Mouse (Mus musculus): ENCODE measurements around the gene Mbip.
A peak's percentile ranks its signal among the peaks of the same experiment; 100 is the strongest.

Mbip gene

DNA sequence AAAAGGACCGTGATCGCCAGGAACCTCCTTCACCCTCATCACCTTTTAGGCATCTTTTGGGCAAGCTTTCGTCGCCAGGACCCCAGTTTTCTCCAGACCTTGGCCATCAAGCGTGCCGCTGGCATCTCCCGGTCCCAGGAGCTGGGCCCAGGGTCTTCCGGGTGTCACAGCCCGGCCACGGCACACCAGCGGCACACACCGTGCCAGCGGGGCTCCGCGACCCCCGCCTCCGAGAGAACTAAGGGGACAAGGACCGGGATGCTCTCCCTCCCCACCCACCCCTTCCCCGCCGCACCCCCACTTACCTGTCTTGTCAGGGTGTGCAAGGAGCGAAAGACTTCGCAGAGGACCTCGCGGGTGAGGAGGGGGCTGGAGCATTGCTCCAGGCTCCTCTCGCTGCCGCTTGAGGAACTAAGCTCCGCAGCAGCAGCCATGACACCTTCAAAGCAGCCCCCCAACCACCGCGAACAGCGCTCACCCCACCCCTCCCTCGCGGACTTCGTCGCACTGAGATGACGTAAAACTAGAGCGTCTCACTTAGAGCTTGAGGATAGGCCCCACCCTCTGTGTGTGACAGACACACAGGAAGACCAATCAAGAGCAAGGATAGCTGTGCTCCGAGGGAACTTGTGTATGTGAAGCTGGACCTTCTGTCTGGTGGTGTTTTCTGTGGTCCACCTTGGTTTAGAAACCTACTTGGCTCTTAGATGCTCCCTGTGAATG lies at the start of gene Mbip:
Gene Mbip, minus strand, starts transcription at position 528 of the 723 bp plus-strand sequence.
- DNase-seq (ENCODE audit: low spot score), result peak; percentile 99

DNA sequence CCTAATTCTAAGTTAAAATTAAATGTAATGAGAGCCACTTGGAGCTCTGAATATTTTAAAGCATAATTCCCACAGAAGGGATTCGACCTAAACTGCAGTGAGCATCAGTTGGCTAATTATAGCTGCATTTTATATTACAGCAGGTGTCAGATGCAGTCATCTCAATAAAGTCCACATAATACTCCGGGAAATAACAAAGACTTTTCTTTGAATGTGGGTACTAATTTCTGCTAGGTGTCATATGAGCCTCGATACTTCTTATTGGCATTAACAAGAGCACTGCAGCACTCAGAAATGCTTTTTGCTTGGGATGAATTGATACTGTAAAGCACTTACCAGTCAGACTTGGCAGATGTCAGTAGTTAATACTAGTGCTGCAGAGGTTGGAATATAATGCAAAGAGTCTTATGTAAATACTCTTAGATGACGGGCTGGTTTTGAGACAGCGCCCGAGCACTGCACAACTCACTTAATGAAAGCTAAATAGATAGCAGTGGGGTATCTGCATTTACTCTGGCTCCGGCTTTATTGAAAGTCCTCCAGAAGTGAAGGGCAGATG lies 42.0 kb upstream of the Mbip start:
- DNase-seq (ENCODE audit: low spot score), result no peak

DNA sequence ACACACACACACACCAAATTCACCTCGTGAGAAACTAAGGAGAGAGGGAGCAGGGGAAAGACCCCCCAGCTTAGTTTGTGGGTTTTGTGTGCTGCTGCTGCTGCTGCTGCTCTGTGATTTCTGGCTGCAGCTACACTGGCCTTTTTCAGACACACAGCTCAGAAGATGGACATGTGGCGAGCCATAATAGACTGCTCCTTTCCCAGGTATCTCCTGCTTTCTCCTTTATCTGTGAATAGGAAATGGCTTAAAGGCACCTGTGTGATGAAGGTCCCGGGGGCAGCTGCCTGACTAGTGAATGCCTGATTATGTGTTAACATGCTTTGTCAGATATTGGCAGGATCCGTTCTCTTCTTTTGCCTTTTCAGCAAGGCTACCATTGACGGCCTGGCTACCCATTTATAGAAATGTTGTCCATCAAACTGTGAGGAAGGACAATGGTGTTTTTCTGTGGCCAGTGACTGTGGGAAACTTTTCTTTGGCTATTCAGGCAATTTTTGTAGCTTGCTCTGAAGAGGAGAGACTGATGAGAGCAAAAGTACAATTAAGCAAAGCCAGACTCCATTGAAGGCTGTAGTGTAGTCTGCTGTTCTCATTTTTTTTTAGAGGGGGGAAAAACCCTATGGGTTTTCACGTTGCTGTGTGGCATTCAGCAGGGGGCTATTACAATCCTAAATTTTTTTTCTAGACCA lies 41.4 kb upstream of the Mbip start:
- no peak for DNase-seq (ENCODE audit: low spot score)

DNA sequence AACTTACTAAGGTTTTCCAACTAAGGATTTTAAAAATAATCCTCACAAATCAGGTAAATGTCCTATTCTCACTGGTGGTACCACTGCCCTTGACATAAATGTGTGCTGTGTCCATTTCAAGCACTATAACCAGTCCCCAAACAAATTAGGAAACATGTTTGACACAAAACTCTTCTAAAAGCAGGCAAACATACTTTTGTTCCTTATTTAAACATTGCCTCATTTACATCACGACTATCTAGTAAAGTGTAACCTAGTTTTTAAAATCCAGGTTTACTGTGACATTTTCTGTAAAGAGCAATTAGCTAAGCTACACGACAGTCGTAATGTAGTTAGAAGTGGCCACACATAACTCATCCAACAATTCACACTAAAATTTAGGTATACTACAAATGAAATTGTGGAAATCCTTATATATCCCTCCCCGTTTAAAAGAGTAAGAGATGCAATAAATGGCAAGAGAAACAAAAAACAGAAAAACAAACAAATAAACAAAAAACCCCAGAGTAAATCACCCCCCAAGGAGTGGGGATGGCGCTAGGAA lies 851 bp downstream of the Mbip start:
- peak; percentile 15 for DNase-seq (ENCODE audit: low spot score)

DNA sequence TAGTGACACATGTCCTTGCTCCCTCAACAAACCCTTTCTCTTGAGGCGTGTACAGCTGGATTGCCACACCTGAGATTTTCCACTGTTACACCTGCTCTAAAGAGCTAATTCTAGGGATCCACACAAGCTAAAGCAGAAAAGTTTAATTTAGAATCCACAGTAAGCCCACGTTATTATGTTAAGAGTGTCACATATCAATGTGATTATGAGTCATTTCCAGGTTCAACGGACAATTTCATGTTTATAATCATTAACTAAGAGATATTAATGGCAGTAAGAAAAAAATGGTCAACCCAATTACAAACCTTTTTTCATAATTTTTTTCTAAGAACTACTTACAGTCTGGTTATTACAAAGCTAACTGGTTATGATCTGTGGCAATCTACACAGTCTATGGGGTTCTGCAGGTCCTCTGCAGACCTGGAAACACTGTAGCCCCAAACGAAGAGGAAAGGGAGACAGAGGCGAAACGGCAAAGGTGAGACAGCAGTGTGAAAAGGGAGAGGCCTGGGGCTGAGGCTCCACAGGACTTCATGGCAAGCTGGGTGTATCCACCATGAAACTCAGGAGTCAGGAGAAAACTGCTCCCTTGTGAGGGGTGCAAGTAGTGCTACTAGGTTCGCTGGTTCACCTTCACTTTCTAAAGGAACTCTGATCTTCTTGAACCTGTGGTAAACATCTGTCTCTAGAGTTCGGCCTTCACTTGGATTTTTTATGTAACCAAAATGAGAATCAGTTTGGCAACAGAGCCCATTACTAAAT lies 6.2 kb downstream of the Mbip start:
- no peak for DNase-seq (ENCODE audit: low spot score)

DNA sequence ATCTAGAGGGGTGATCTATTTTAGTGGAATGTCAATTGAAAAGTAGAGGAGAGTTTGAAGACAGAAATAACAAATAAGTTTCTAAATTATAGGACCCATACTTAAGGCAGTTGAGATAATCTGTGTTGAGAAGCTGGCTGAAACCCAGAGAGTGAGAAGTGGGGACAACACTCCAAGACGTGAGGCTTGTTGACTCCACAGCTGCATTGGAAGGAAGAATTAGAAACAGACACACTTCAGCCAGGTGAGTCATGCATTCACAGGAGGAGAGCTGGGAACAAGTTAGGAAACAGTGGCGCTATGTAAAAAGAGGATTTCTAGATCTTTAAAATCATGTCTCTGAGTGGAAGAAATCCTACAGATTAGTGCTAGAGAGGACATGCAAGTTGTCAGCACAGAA lies 12.2 kb downstream of the Mbip start:
- no peak for DNase-seq (ENCODE audit: low spot score)

DNA sequence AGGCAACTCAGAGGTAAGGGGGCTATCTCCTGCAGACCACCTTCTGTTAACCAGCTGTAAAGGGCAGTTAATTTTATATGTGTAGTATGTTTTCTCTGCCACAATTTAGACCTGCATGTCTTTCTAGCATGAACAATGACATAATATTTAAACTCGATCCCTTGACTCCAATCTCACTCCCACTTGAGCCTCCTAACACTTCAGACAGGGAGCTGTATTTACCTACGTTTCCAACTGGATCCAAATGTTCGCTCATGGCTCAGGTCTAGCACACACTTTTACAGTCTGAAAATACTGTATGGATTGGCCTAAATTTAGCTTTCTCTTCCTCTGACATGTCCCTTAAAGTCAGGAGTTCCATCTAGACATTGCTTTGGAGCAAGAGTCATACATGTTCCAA lies 13.2 kb downstream of the Mbip start:
- DNase-seq (ENCODE audit: low spot score), result no peak

DNA sequence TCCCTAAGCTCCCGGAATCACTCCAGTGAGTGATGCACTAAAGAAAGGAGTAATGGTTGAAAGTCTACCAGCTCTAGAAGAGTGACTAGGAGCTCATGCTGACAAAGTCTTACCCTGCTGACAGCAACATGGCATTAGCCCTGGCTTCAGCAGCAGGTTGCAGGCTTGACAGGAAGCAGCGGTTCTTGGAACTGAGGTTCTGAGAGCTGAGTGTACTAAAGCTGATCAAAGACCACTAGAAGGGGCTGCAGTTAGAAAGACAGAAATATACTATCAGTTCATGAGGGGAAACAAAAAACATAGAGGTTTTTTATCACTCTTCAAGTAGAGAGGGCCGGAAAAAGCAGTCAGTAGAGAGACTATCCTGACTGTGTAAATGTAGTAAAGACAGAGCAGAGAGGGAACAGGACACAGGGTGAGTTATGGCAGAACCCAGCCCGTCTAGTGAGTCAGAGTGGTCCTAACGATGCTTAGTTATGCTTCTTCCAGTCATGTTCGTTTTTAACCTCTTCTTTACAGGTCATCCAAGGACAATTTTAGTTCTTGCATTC lies 18.2 kb downstream of the Mbip start:
- no peak for DNase-seq (ENCODE audit: low spot score)

DNA sequence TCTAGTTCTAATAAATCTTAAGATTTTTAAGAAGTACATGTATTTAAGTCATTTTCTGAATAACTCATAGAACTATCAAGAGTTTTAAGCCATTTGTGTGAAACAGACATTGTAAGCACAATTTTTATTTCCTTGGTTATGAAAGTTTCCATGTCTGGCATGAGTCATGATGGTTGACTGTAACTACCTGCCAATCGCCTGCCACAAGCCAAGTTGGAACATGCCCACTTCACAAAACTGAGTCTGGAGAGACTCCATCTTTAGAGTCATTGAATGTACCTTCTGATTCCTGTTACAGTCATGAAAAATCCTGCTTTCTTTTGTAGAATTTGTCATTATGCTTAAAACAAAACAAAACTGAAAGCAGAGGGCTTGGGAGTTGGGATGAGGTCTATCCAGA lies 19.8 kb downstream of the Mbip start:
- DNase-seq (ENCODE audit: low spot score), result no peak

DNA sequence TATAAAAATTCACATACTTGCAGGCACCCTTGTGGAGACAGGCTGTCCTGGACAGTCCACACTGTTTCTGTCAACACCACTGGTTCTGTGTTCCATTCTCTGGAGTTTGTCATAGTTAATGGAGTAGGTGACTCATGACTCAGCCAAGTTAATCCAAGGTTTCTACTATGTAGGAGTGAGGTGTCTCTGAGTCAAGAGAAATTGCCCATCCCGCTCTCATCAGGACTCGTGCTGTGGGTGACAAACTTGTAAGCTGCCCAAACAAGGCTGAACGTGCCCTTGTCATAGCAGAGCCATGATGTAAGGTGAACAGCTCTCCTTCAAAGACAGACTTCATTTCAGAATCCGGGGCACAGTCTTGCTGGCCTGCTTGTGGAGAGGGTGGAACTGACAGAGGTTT lies 26.8 kb downstream of the Mbip start:
- DNase-seq (ENCODE audit: low spot score), result no peak

DNA sequence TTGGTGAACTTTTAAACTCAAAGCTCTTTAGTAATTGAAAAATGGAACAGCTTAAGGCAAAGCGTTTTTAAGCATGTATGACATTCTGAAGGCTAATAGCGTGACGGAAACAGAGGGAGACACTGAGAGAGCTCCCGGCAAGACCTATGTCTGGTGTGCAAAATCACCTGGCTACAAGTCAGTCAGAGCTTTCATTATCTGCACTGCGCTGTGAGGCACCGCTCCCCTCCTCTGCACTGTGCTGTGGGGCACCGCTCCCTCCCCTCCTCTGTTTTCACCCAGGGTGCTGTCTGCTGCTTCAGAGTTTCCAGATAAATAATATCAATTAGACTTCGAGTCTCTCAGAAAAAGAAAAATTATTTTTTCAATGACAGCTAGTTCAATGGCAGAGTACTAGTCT lies 27.6 kb downstream of the Mbip start:
- no peak for DNase-seq (ENCODE audit: low spot score)

DNA sequence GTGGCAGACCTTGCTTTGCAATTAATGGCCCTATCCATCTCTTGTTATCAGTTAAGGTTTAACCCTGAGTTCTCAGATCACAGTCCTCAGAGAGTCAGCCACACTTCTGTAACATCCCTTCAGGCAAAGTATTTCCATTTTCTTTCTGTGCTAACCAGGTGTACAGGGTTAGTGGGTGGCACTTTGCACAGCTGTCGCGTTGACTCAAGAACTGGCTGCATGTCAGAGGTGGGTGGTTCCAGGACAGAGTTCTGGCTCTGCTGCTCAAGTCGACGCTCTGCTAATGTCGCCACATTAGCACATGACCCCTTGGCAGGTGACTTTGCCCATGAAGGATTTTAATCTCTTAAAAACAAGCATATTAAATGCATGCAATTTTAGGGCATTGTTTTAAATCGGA lies 39.9 kb downstream of the Mbip start:
- DNase-seq (ENCODE audit: low spot score), result no peak

DNA sequence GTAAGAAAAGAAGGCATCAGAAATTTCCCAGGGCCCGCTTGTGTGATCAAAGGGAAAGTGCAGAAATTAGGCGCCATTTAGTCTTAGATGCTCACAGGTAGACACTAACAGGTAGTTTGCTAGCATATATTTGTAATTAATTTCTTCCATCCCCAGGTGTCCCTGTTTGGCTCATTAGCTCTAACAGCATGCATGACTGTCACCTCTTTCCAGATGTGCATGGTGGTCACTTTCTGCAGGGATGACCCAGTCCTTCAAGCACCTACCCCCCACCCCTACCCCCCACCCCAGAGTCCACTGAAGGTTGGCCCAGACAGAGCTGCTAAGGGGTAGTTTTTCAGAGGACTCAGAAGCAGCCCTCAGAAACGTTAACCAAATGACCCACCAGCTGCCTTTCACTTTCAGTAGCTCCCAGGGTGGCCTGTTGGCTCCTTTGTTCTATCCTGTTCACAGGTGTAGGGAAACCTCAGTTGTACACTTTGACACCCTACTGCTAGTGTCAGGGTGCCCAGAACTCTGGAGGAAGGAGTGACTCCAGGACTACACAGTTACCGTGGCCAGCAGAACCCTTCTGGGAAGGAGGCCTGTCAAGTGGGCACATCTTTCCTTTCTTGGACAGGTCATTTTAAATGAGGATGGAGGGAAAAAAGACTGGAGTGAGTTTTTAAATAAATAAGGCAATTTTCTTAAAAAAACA lies 43.2 kb downstream of the Mbip start:
- no peak for DNase-seq (ENCODE audit: low spot score)

DNA sequence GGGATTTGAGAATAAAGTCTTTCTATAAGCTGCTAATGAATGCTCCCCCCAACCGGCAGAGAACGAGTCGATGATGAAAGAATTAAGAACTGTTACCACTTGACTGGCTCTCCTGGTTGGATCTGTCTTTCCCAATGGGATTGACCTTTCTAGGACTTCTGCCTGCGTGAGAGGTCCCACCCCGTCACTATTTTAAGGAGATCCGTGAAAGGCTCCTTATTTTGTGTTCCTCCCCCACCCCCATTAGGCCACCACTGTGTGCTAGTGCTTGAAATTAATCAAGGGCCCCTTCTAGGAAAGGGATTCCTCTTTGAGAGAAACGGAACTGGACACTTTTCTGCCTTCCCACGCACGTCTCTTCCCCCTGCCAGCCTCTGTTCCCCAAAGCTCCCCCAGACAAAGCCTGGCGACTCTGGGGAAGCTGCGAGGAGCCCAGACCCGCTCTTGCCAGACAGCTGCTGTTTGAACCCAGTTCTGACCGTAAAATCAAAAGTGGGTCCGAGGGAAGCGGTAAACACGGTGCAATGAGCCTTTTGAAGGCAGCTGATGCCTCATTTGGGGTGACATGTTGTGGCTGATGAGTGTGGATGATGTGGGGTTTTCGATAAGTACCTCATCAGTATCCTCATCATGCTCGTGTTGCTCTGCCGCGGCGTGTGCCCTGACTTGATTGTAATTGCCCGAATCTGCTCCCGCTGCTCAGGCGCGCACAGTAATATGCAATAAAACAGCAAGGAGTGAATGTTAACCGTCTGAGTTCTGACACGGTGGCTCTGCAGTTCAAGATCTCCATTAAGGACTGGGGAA lies 44.0 kb downstream of the Mbip start:
- DNase-seq (ENCODE audit: low spot score), result no peak

DNA sequence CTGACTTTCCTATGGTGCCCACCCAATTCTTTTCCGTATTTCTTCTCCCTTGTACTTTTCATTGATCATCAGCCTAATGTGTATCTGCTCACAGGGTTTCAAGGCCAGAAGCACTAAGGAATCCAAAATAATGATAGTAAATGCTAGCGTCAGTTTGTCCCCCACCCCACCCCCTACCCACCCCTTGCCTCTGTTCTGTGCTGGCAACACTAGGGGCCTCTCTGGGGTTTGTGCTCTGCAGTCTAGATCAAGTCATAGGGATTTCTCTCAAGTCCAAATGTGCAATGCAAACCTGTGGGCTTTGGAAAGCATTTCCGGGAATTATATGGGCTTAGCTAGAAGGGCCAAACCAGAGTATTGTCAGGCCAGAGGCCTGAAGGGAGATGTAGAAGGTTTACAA lies 46.1 kb downstream of the Mbip start:
- no peak for DNase-seq (ENCODE audit: low spot score)

DNA sequence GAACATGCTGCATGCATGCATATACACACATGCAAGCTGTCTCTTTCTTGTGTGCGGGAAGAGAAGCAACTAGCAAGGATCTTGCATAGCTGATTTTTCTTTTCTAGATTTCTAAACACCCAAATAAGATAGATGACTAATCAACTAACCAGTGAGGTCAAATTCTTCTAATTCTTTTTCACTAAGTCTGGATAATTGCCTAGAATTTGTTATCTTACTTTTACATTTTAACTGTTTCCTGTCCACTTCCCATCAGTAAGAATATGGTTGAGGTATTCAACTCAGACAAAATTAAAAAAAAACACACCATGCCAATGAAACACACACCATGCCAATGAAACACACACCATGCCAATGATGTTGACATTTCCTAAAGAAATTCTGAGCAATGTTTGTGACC lies 46.8 kb downstream of the Mbip start:
- no peak for DNase-seq (ENCODE audit: low spot score)

DNA sequence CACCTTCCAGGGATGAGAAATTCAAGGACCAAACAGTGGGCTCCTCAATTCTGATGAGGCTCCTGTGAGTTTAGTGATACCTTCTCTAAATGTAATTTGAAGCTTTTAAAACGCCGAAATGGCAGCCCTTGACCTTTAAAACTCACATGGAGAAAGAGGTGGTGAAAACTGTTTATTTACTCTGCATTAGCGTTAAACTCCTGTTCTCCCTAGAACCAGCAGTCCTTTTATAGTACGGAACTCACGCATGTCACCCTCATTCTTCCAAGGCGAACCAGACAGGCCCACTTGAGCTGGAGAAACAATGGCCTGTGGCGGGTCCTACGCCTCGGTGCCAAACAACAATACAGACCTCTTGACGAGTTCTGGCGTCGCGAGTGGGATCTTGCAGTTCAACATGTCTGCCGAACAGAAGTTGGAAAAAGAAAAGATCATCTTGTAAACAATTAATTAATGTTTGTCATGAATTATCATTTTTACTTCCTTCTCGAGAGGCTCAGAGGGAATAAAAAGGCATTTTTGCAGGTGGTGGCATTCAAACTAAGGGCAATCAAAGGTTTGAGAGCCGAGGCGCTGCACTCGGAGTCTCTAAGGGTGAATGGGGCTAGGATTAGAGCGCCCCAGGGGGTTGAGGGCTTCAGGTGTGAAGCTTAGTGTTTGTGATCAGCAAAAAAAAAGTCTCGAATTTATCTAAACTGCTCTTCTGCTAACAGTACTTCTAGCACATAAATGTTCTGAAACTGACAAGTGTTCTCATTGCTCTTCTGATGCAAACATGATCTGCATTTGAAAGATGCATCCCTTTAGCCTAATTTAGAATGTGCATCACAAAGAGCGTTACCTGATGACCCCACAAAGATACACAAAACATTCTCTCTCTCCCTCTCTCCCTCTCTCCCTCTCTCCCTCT lies 47.5 kb downstream of the Mbip start:
- no peak for DNase-seq (ENCODE audit: low spot score)

DNA sequence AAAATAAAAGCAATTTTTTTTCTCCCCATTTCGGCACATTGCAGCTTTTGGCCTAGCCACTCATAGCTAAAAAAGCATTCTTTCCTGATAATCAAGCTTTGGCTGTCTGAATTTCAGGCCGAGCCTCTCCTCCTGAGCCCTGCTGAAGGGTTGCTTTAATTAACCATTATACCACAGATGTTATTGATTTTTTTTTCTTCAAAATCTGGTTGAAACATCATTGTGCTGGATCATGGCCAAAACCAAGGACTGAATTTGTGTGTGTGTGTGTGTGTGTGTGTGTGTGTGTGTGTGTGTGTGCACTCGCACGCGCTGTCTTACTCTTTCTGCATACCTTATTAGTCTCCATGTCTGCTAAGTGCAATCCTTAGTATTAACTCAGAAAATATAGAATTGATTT lies 48.6 kb downstream of the Mbip start:
- DNase-seq (ENCODE audit: low spot score), result no peak

DNA sequence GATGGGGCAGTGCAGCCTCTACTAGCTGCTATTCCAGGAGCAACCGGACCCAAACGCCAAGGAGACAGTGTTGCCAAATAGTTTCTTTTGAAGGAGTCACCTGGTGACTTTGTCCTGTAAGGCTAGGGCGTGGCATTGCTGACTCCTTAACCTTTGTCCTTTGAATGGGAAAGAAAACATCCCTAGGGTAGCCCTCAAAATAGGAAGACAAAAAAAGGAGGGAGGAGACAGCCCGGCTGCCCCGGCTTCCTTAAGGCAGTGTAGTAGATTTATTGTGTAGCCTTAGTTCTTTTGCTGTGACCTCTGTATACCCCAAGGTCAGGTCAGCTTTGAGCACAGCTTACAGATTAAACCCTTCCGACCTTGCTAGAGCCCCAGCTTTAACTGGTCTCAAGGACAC lies 49.2 kb downstream of the Mbip start:
- DNase-seq (ENCODE audit: low spot score), result no peak

DNA sequence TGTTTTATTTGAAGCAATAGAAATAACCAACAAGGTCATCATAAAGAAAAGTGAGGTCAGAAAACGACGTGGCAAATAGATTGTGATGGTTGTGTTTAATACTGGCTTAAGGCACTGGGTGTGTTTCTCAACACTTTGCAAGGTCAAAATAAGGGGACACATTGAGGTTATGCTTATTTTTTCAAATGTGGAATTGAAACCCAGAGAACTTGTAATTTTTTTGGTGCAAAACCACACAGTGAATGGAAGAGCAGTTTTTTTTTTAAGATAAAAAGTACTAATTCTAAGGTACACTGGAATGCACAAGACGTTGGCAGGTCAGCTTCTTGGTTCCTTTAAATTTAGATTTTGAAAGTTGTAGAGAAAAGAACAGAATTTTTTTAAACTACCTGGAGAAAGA lies 50.5 kb downstream of the Mbip start:
- DNase-seq (ENCODE audit: low spot score), result no peak

Measured in MN1 (cell line).